Mouse (Mus musculus): Measurements from ENCODE around the gene Srpk1.

- TF ChIP-seq POLR2A (IDR thresholded peaks at IDR 0.05; ENCODE audit: borderline replicate concordance, insufficient read depth, low read length) (no peak), CTCF (IDR thresholded peaks at IDR 0.05; ENCODE audit: borderline replicate concordance, insufficient read depth, low read depth, low read length) (no peak)
These were observed 21.6 kb upstream of the Srpk1 start for GRCm38 (mm10) chr17:28644112-28644511.
